Mouse (Mus musculus): ENCODE data around the gene Akap1.

Gene Akap1

GRCm38 (mm10) chr11:88842315-88842975 lies 21.9 kb downstream of the Akap1 start:
- in situ Hi-C loops (cut with MboI, MseI) = no loop called here

- in situ Hi-C loops (cut with MboI, MseI) = no loop called here
Observed at GRCm38 (mm10) chr11:88841406-88841805, 23.0 kb downstream of the Akap1 start.

- in situ Hi-C loops (cut with MboI, MseI) = no loop called here
Observed at GRCm38 (mm10) chr11:88840724-88841350, 23.5 kb downstream of the Akap1 start.

- in situ Hi-C loops (cut with MboI, MseI) = no loop called here
Observed at GRCm38 (mm10) chr11:88840292-88840691, 24.1 kb downstream of the Akap1 start.

GRCm38 (mm10) chr11:88839379-88839778 lies 25.0 kb downstream of the Akap1 start:
- in situ Hi-C loops (cut with MboI, MseI) = no loop called here

GRCm38 (mm10) chr11:88838630-88839029 lies 25.8 kb downstream of the Akap1 start:
- in situ Hi-C loops (cut with MboI, MseI) = no loop called here

GRCm38 (mm10) chr11:88834606-88835005 lies 29.8 kb downstream of the Akap1 start:
- in situ Hi-C loops (cut with MboI, MseI) = no loop called here

GRCm38 (mm10) chr11:88834134-88834533 lies 30.3 kb downstream of the Akap1 start:
- in situ Hi-C loops (cut with MboI, MseI) = no loop called here

GRCm38 (mm10) chr11:88833099-88833498 lies 31.3 kb downstream of the Akap1 start:
- in situ Hi-C loops (cut with MboI, MseI) = no loop called here

GRCm38 (mm10) chr11:88830257-88830804 lies 34.1 kb downstream of the Akap1 start:
- in situ Hi-C loops (cut with MboI, MseI) = no loop called here

GRCm38 (mm10) chr11:88828528-88828927 lies 35.9 kb downstream of the Akap1 start:
- in situ Hi-C loops (cut with MboI, MseI) = loop anchor here (10.0 kb wide), 1 partner anchor 474 kb away; no protein-coding TSS in a partner anchor

- in situ Hi-C loops (cut with MboI, MseI) = loop anchor here (10.0 kb wide), 1 partner anchor 471 kb away; no protein-coding TSS in a partner anchor
Observed at GRCm38 (mm10) chr11:88825909-88826308, 38.5 kb downstream of the Akap1 start.

- in situ Hi-C loops (cut with MboI, MseI) = loop anchor here (10.0 kb wide), 1 partner anchor 468 kb away; no protein-coding TSS in a partner anchor
Observed at GRCm38 (mm10) chr11:88822991-88823390, 41.4 kb downstream of the Akap1 start.

GRCm38 (mm10) chr11:88822526-88822925 lies 41.9 kb downstream of the Akap1 start:
- in situ Hi-C loops (cut with MboI, MseI) = loop anchor here (10.0 kb wide), 1 partner anchor 468 kb away; no protein-coding TSS in a partner anchor

GRCm38 (mm10) chr11:88820742-88821576 lies 43.4 kb downstream of the Akap1 start:
- in situ Hi-C loops (cut with MboI, MseI) = loop anchor here (10.0 kb wide), 1 partner anchor 466 kb away; no protein-coding TSS in a partner anchor

- in situ Hi-C loops (cut with MboI, MseI) = loop anchor here (10.0 kb wide), 1 partner anchor 465 kb away; no protein-coding TSS in a partner anchor
Observed at GRCm38 (mm10) chr11:88820253-88820652, 44.1 kb downstream of the Akap1 start.

GRCm38 (mm10) chr11:88817061-88817460 lies 47.3 kb downstream of the Akap1 start:
- in situ Hi-C loops (cut with MboI, MseI) = no loop called here

- in situ Hi-C loops (cut with MboI, MseI) = no loop called here
Observed at GRCm38 (mm10) chr11:88803231-88804010, 61.0 kb downstream of the Akap1 start.

GRCm38 (mm10) chr11:88796207-88796606 lies 68.2 kb downstream of the Akap1 start:
- in situ Hi-C loops (cut with MboI, MseI) = no loop called here

- in situ Hi-C loops (cut with MboI, MseI) = no loop called here
Observed at GRCm38 (mm10) chr11:88789893-88790292, 74.5 kb downstream of the Akap1 start.

- in situ Hi-C loops (cut with MboI, MseI) = no loop called here
Observed at GRCm38 (mm10) chr11:88786816-88787215, 77.6 kb downstream of the Akap1 start.
